Mouse (Mus musculus): ENCODE results near the gene Hspa4. TPM values are rescaled to one million over a fixed set of nuclear protein-coding genes. Genes with fewer than 3 reads are reported as not detected.

Gene Hspa4
- total and polyA plus RNA-seq, 3 experiments, result 184 to 585 (median 363) TPM

DNA sequence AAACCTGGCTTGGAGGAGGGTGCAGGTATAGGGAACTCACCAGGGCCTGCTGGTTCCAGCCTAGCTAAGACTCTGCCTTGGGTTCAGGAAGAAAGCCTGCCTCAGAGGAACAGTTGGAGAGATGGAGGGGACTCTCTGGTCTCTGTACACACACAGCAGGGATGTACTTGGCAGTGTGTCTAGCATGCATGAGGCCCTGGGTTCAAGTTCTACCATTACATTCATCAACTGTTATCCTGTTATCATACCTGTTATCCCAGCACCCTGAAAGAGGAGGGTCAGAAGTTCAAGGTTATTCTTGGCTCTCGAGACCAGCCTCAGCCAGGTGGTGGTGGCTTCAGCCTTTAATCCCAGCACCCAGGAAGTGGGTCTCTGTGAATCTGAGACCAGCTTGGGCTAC, 36.7 kb upstream of the Hspa4 start:
- DNase-seq (ENCODE audit: extremely low read depth), result no peak
- Histone ChIP-seq H3K27me3 (replicated peaks) (no peaks in the 10 kb centered on the region), H3K4me1 (ENCODE audit: control insufficient read depth in 1 of 2, insufficient read depth in 2 of 2) (peaks cover under 1 to 6% of the 10 kb centered on the region in 2 experiments; a peak in 2 of 4 replicates), H3K9me3 (replicated peaks; ENCODE audit: low read length) (no peaks in the 10 kb centered on the region), H3K9ac (ENCODE audit: insufficient read depth, low read depth) (no peak overlapping the region), H3K27ac (ENCODE audit: insufficient read depth, low read depth) (no peak overlapping the region), H3K4me2 (ENCODE audit: insufficient read depth, low read depth, poor library complexity, severe bottlenecking) (no peak overlapping the region), H3K4me3 (replicated peaks in 1 of 3; ENCODE audit: low read depth in 2 of 3, low read length in 2 of 3, poor library complexity in 1 of 3) (no peak overlapping the region), H3K79me2 (replicated peaks; ENCODE audit: control insufficient read depth, extremely low read depth, insufficient read depth, poor library complexity, severe bottlenecking) (no peaks in the 10 kb centered on the region), H3K36me3 (replicated peaks in 1 of 2; ENCODE audit: control insufficient read depth in 1 of 2, insufficient read depth in 1 of 2, low read length in 1 of 2) (peaks cover 13 to 21% of the 10 kb centered on the region in 2 experiments)
- no peak for TF ChIP-seq CHD2 (IDR thresholded peaks at IDR 0.05; ENCODE audit: low read length)
- no peak for TF ChIP-seq MEF2A (IDR thresholded peaks at IDR 0.05; ENCODE audit: borderline replicate concordance, low read depth, low read length)
- no peak for TF ChIP-seq USF2 (conservative IDR thresholded peaks at IDR 0.05; ENCODE audit: low read depth, low read length)
- dilution Hi-C loops (cut with MboI; ENCODE audit: extremely low pct_ligation_motif_present, extremely low pct_unique_long_range_greater_than_20kb, low sequenced_read_pairs) (no loop called here), in situ Hi-C loops (cut with MboI; ENCODE audit: low pct_ligation_motif_present, low pct_unique_long_range_greater_than_20kb, low sequenced_read_pairs) (no loop called here)

DNA sequence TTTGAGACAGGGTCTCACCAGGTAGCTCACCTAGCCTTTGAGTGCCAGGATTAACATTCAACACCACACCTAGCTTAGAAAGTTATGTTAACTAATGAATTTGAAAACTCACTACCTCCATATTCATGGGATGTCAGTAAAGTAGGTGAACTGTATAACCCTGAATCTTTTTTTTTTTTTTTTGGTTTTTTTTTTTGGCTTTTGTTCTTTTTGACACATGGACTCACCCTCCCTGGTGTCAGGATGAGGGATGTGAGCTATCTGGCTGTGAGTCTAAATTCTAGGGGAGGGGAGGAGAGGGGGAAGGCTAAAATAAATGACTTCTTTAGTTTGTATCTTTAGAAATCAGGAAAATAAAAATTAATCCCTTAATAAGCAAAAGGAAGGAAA, 35.9 kb upstream of the Hspa4 start:
- H3K4me1 ChIP-seq (ENCODE audit: control insufficient read depth in 1 of 2, insufficient read depth in 2 of 2), result peaks cover 3 to 13% of the 10 kb centered on the region in 2 experiments; a peak in 3 of 4 replicates
- in situ Hi-C loops (cut with MboI; ENCODE audit: low pct_ligation_motif_present, low pct_unique_long_range_greater_than_20kb, low sequenced_read_pairs) (no loop called here), dilution Hi-C loops (cut with MboI; ENCODE audit: extremely low pct_ligation_motif_present, extremely low pct_unique_long_range_greater_than_20kb, low sequenced_read_pairs) (no loop called here)
- peaks cover 20 to 28% of the 10 kb centered on the region in 2 experiments for H3K36me3 ChIP-seq (replicated peaks in 1 of 2; ENCODE audit: control insufficient read depth in 1 of 2, insufficient read depth in 1 of 2, low read length in 1 of 2)
- TF ChIP-seq USF1 (IDR thresholded peaks at IDR 0.05; ENCODE audit: low read depth, low read length) (no peak), ZC3H11A (IDR thresholded peaks at IDR 0.05; ENCODE audit: low read depth, low read length) (no peak)
- no peak for DNase-seq (ENCODE audit: extremely low read depth)
- no peak overlapping the region for H3K27ac ChIP-seq (ENCODE audit: insufficient read depth, low read depth)
- H3K4me2 ChIP-seq (ENCODE audit: insufficient read depth, low read depth, poor library complexity, severe bottlenecking), result no peak overlapping the region
- H3K4me3 ChIP-seq (replicated peaks in 1 of 3; ENCODE audit: low read depth in 2 of 3, low read length in 2 of 3, poor library complexity in 1 of 3), result no peak overlapping the region
- no peak overlapping the region for H3K9ac ChIP-seq (ENCODE audit: insufficient read depth, low read depth)
- H3K27me3 ChIP-seq (replicated peaks), result no peaks in the 10 kb centered on the region
- H3K9me3 ChIP-seq (replicated peaks; ENCODE audit: low read length), result no peaks in the 10 kb centered on the region
- no peaks in the 10 kb centered on the region for H3K79me2 ChIP-seq (replicated peaks; ENCODE audit: control insufficient read depth, extremely low read depth, insufficient read depth, poor library complexity, severe bottlenecking)

DNA sequence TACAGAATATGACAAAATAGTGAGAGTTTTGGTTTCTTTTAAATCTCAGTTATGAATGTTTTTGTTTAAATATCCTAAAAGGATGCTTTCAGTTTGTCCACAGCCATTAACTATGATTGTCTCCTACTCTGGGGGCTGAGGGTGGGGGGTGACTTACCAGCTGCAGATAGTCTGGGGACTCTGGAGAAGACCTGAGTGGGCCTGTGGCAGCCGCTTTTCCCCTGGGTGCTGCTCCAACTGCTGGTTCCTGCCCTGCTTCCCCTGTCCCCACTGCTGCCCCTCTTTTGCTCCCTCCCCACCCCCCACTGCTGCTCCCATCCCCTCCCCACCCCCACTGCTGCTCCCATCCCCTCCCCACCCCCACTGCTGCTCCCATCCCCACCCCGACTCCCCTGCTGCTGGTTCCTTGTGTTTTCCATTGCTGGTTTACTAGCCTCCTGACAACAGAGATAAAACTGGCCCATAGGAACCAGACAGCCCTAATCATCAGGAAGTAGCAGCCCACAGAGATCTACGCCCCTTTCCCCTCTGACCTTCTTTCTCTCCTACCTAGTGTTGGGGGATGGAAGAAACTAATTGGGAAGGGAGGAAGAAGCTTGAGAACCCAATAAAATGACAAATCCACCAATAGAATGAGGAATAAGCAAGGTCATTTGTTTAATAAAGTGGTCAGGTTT, 35.4 kb upstream of the Hspa4 start:
- H3K27ac ChIP-seq (ENCODE audit: insufficient read depth, low read depth), result no peak overlapping the region
- in situ Hi-C loops (cut with MboI; ENCODE audit: low pct_ligation_motif_present, low pct_unique_long_range_greater_than_20kb, low sequenced_read_pairs), result no loop called here
- H3K4me1 ChIP-seq (ENCODE audit: control insufficient read depth in 1 of 2, insufficient read depth in 2 of 2), result peaks cover 3 to 15% of the 10 kb centered on the region in 2 experiments; a peak in 3 of 4 replicates

More for the DNA sequence above, 35.4 kb upstream of the Hspa4 start:
- H3K4me3 ChIP-seq (replicated peaks in 1 of 3; ENCODE audit: low read depth in 2 of 3, low read length in 2 of 3, poor library complexity in 1 of 3), result no peak overlapping the region
- no peak for DNase-seq (ENCODE audit: extremely low read depth)
- H3K4me2 ChIP-seq (ENCODE audit: insufficient read depth, low read depth, poor library complexity, severe bottlenecking), result no peak overlapping the region
- H3K27me3 ChIP-seq (replicated peaks), result no peaks in the 10 kb centered on the region
- dilution Hi-C loops (cut with MboI; ENCODE audit: extremely low pct_ligation_motif_present, extremely low pct_unique_long_range_greater_than_20kb, low sequenced_read_pairs), result no loop called here
- TF ChIP-seq ELF1 (IDR thresholded peaks at IDR 0.05; ENCODE audit: low read depth, low read length), result no peak
- no peak for TF ChIP-seq EP300 (IDR thresholded peaks at IDR 0.05; ENCODE audit: low read length)
- no peak for TF ChIP-seq POLR2AphosphoS2 (IDR thresholded peaks at IDR 0.05; ENCODE audit: low read depth, low read length)
- TF ChIP-seq CTCF (conservative IDR thresholded peaks at IDR 0.05 in 1 of 2, IDR thresholded peaks at IDR 0.05 in 1 of 2; ENCODE audit: low read depth in 2 of 2, low read length in 2 of 2), result no peak
- TF ChIP-seq MXI1 (IDR thresholded peaks at IDR 0.05; ENCODE audit: low read depth, low read length), result no peak
- H3K79me2 ChIP-seq (replicated peaks; ENCODE audit: control insufficient read depth, extremely low read depth, insufficient read depth, poor library complexity, severe bottlenecking), result no peaks in the 10 kb centered on the region
- H3K9me3 ChIP-seq (replicated peaks; ENCODE audit: low read length), result no peaks in the 10 kb centered on the region
- H3K36me3 ChIP-seq (replicated peaks in 1 of 2; ENCODE audit: control insufficient read depth in 1 of 2, insufficient read depth in 1 of 2, low read length in 1 of 2), result peaks cover 24 to 32% of the 10 kb centered on the region in 2 experiments
- no peak overlapping the region for H3K9ac ChIP-seq (ENCODE audit: insufficient read depth, low read depth)
